Mouse (Mus musculus): ENCODE measurements around the gene 4933428G20Rik. TPM values are rescaled to one million over a fixed set of nuclear protein-coding genes. Genes with fewer than 3 reads are reported as not detected.
A peak's percentile ranks its signal among the peaks of the same experiment; 100 is the strongest.

The 4933428G20Rik gene
- polyA plus RNA-seq, 1 experiment from 2014 or later, result 0.11 TPM

DNA sequence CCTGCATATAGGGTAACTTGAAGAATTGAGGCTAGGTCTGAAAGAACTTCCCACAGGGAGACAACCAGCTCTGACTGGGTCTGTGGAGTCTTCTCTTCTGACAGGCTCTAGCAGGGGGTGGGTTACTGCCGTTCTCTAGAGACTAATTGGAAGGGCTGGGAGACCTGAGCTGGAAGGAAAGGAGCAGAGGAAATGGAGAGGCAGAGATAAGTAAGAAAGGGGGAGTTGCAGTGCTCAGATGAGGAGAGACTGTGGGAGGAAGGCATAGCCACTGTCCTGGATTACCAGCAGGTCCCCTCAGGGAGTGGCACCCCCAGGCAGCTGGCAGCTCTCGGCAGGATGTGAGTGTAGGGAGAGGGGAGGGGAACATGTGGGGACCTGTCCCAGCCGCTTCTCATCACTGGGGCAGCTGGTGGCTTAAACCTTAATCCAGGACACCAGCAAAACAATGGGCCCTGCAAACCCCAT lies 58.4 kb downstream of the 4933428G20Rik start:
- Histone ChIP-seq H3K9me3 (replicated peaks; ENCODE audit: control insufficient read depth, low read length) (no peaks in the 10 kb centered on the region), H3K4me3 (ENCODE audit: low read depth, low read length) (peak overlapping the region; percentile 95), H3K9ac (ENCODE audit: low read depth, low read length) (peak overlapping the region; percentile 90), H3K4me2 (peak overlapping the region; percentile 87), H3K36me3 (ENCODE audit: control insufficient read depth, insufficient read depth, low read length) (peaks cover 11% of the 10 kb centered on the region), H3K27me3 (ENCODE audit: control insufficient read depth, insufficient read depth, low read length) (no peaks in the 10 kb centered on the region), H3K4me1 (ENCODE audit: control insufficient read depth, insufficient read depth, low read length) (peaks cover 74% of the 10 kb centered on the region), H3K27ac (ENCODE audit: low read depth, low read length) (peak overlapping the region; percentile 92)
- WGBS (ENCODE audit: insufficient replicate concordance), result 3% methylated on average over 3 of the region's 3 CpGs
- ATAC-seq (replicated peaks; ENCODE audit: insufficient number of reproducible peaks, low FRiP score, low TSS enrichment), result no peak

GRCm38 (mm10) chr11:97441036-97441657 lies 59.0 kb downstream of the 4933428G20Rik start:
- Histone ChIP-seq H3K9me3 (replicated peaks; ENCODE audit: control insufficient read depth, low read length) (no peaks in the 10 kb centered on the region), H3K4me1 (ENCODE audit: control insufficient read depth, insufficient read depth, low read length) (peaks cover 79% of the 10 kb centered on the region), H3K4me3 (ENCODE audit: low read depth, low read length) (peak overlapping the region; percentile 95), H3K4me2 (peak overlapping the region; percentile 87), H3K36me3 (ENCODE audit: control insufficient read depth, insufficient read depth, low read length) (peaks cover 11% of the 10 kb centered on the region), H3K27me3 (ENCODE audit: control insufficient read depth, insufficient read depth, low read length) (no peaks in the 10 kb centered on the region), H3K9ac (ENCODE audit: low read depth, low read length) (peak overlapping the region; percentile 90), H3K27ac (ENCODE audit: low read depth, low read length) (peak overlapping the region; percentile 92)
- no peak for ATAC-seq (replicated peaks; ENCODE audit: insufficient number of reproducible peaks, low FRiP score, low TSS enrichment)
- 31% methylated on average over 15 of the region's 15 CpGs for WGBS (ENCODE audit: insufficient replicate concordance)

Other genes starting within 250 kb of the 4933428G20Rik start
- gene Npepps, start 219.7 kb downstream of the 4933428G20Rik start, polyA plus RNA-seq (2014; fragmentation: Nextera tagmentation; extraction: Ambion mirVana), result 78.0 and 79.8 TPM in 2 replicates
- gene Mrpl45, start 184.6 kb downstream of the 4933428G20Rik start, polyA plus RNA-seq (2014; fragmentation: Nextera tagmentation; extraction: Ambion mirVana), result 64.2 and 70.3 TPM in 2 replicates
- gene Gpr179, start 148.3 kb downstream of the 4933428G20Rik start, polyA plus RNA-seq (2014; fragmentation: Nextera tagmentation; extraction: Ambion mirVana), result 0.01 TPM in 1 of 2 replicates, not detected in the other
- gene Socs7, start 137.8 kb downstream of the 4933428G20Rik start, polyA plus RNA-seq (2014; fragmentation: Nextera tagmentation; extraction: Ambion mirVana), result 2.2 and 2.9 TPM in 2 replicates
- gene Arhgap23, start 84.8 kb downstream of the 4933428G20Rik start, polyA plus RNA-seq (2014; fragmentation: Nextera tagmentation; extraction: Ambion mirVana), result 6.7 and 8.3 TPM in 2 replicates
- 0.06 and 0.23 TPM in 2 replicates for gene Srcin1, start 75.8 kb upstream of the 4933428G20Rik start, polyA plus RNA-seq (2014; fragmentation: Nextera tagmentation; extraction: Ambion mirVana)
- 1.4 and 1.5 TPM in 2 replicates for gene Epop, start 129.4 kb upstream of the 4933428G20Rik start, polyA plus RNA-seq (2014; fragmentation: Nextera tagmentation; extraction: Ambion mirVana)
- 2.9 and 3.3 TPM in 2 replicates for gene Mllt6, start 163.1 kb upstream of the 4933428G20Rik start, polyA plus RNA-seq (2014; fragmentation: Nextera tagmentation; extraction: Ambion mirVana)
- 45.8 and 52.3 TPM in 2 replicates for gene Cisd3, start 185.5 kb upstream of the 4933428G20Rik start, polyA plus RNA-seq (2014; fragmentation: Nextera tagmentation; extraction: Ambion mirVana)
- gene Pcgf2, start 200.2 kb upstream of the 4933428G20Rik start, polyA plus RNA-seq (2014; fragmentation: Nextera tagmentation; extraction: Ambion mirVana), result 10.3 and 16.4 TPM in 2 replicates
- gene Psmb3, start 203.1 kb upstream of the 4933428G20Rik start, polyA plus RNA-seq (2014; fragmentation: Nextera tagmentation; extraction: Ambion mirVana), result 416 and 447 TPM in 2 replicates
- 0.70 and 1.2 TPM in 2 replicates for gene Pip4k2b, start 244.4 kb upstream of the 4933428G20Rik start, polyA plus RNA-seq (2014; fragmentation: Nextera tagmentation; extraction: Ambion mirVana)

All from heart, embryonic 11.5 days (tissue).